ENCODE assay signal across 9 mouse cellular contexts in the genomic region with DNA sequence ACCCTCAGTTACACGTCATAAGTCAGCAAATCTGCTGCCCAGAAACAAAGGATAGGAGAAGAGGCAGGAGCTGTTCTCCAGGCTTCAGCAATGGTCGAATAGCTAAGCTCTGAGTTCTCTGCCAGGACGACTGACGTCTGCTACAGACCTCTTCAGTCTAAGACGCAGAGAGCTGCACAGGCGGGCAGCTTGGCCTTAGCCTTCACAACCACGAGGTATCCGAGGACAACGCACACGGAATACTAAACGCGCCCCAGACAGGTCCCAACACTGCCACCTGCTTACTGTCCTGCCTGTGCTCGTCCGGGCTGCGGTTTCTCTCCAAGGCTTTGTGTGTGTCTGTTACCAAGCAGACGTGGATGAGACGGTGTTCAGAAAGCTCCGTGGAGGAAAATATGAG. TPM values are rescaled to one million over a fixed set of nuclear protein-coding genes. Genes with fewer than 3 reads are reported as not detected.
DNase-seq lines count a peak whose midpoint lies in the region; ATAC-seq and TF ChIP-seq lines count a peak whose summit lies in the region.
"Had no signal": no experiment of that assay in that cellular context is flagged by ENCODE, and none has a peak within 500 bp of the region (broad histone marks: within the 10 kb centered on the region; RNA-seq: fewer than 3 reads in every experiment).

No protein-coding gene starts in this region.

- ATAC-seq in midbrain, embryonic 14.5 days (ENCODE audit: low FRiP score, low TSS enrichment) = peak; percentile 90

- H3K36me3 ChIP-seq in embryonic facial prominence, embryonic 10.5 days (replicated peaks) = no peaks in the 10 kb centered on the region
- no peaks in the 10 kb centered on the region for H3K36me3 ChIP-seq in midbrain, embryonic 14.5 days (ENCODE audit: control insufficient read depth, insufficient read depth, low read length)
- H3K36me3 ChIP-seq: heart, embryonic 13.5 days had no signal

- H3K4me2 ChIP-seq in midbrain, embryonic 14.5 days (ENCODE audit: low read length) = peak overlapping the region; percentile 28
- H3K4me2 ChIP-seq: heart, embryonic 13.5 days had no signal

- no peaks in the 10 kb centered on the region for H3K27me3 ChIP-seq in embryonic facial prominence, embryonic 10.5 days (replicated peaks; ENCODE audit: low read depth, poor library complexity, severe bottlenecking)
- no peaks in the 10 kb centered on the region for H3K27me3 ChIP-seq in midbrain, embryonic 14.5 days (ENCODE audit: control insufficient read depth, insufficient read depth, low read length)
- H3K27me3 ChIP-seq: heart, embryonic 13.5 days had no signal

- H3K4me1 ChIP-seq in embryonic facial prominence, embryonic 10.5 days = peaks cover 19% of the 10 kb centered on the region
- peaks cover 16% of the 10 kb centered on the region for H3K4me1 ChIP-seq in midbrain, embryonic 14.5 days (ENCODE audit: control insufficient read depth, insufficient read depth, low read length)
- H3K4me1 ChIP-seq: heart, embryonic 13.5 days had no signal

- peak overlapping the region; percentile 51 for H3K9ac ChIP-seq in midbrain, embryonic 14.5 days (replicated peaks; ENCODE audit: low read length)
- H3K9ac ChIP-seq: heart, embryonic 13.5 days had no signal

- 71% methylated on average over 18 of the region's 18 CpGs for WGBS in embryonic facial prominence, embryonic 10.5 days
- WGBS in midbrain, embryonic 14.5 days = 16% methylated on average over 18 of the region's 18 CpGs

- DNase-seq in brain, embryonic 18.5 days (ENCODE audit: low read depth, low spot score) = peak; percentile 60
- peak; percentile 32 for DNase-seq in embryonic facial prominence, embryonic 10.5 days (ENCODE audit: low spot score)
- DNase-seq in layer of hippocampus, adult 2 months (ENCODE audit: low spot score in 2 of 2) = peak; percentile 44 to 53
- DNase-seq in midbrain, embryonic 14.5 days = peak; percentile 90
- no peak for DNase-seq in kidney, adult 18-20 months
- DNase-seq in lung, postnatal 4 days = no peak
- no peak for DNase-seq in heart, adult 9 months (ENCODE audit: low spot score in 2 of 2)

- H3K4me3 ChIP-seq in embryonic facial prominence, embryonic 10.5 days = no peak overlapping the region
- H3K4me3 ChIP-seq in layer of hippocampus, adult 2 months = no peak overlapping the region; the same call in 1 of the 2 replicates
- H3K4me3 ChIP-seq in midbrain, embryonic 14.5 days (replicated peaks; ENCODE audit: low read depth, low read length) = no peak overlapping the region
- H3K4me3 ChIP-seq: heart, embryonic 13.5 days had no signal

- TF ChIP-seq CTCF in layer of hippocampus, adult 2 months (conservative IDR thresholded peaks at IDR 0.05) = peak; percentile 45

- 0 out of 2 replicates have a peak overlapping the region, but pooled peaks have one; percentile 35 for H3K27ac ChIP-seq in embryonic facial prominence, embryonic 10.5 days (replicated peaks)
- peak overlapping the region; percentile 79 for H3K27ac ChIP-seq in layer of hippocampus, adult 2 months
- peak overlapping the region; percentile 94 for H3K27ac ChIP-seq in midbrain, embryonic 14.5 days (replicated peaks; ENCODE audit: low read depth, low read length)
- H3K27ac ChIP-seq: heart, embryonic 13.5 days; macrophage had no signal

- no peaks in the 10 kb centered on the region for H3K9me3 ChIP-seq in embryonic facial prominence, embryonic 10.5 days
- H3K9me3 ChIP-seq in midbrain, embryonic 14.5 days (ENCODE audit: control insufficient read depth, low read length) = no peaks in the 10 kb centered on the region
- H3K9me3 ChIP-seq: heart, embryonic 13.5 days had no signal

RNA-seq across cellular contexts. Expression of a gene that starts 26.8 kb away (rescaled TPM):
- polyA plus RNA-seq in embryonic facial prominence, embryonic 10.5 days (2016; fragmentation: Nextera tagmentation; extraction: Ambion mirVana) = 8.4 and 8.7 TPM in 2 replicates
- total RNA-seq in layer of hippocampus, adult 2 months (2021) = 10 to 100 TPM; 61.1 to 61.2 TPM
- polyA plus RNA-seq in midbrain, embryonic 14.5 days (2014; fragmentation: Nextera tagmentation; extraction: Ambion mirVana) = 19.4 and 21.9 TPM in 2 replicates

Comparison
In these comparisons a context has a peak if more than half of its experiments do, and no peak if none do; other contexts are left out.
1. DNase-seq: peak in brain, embryonic 18.5 days (single experiment), embryonic facial prominence, embryonic 10.5 days (single experiment), layer of hippocampus, adult 2 months (2 of 2) and midbrain, embryonic 14.5 days (single experiment); none in kidney, adult 18-20 months (single experiment), lung, postnatal 4 days (0 of 2) and heart, adult 9 months (0 of 2).
2. H3K27ac ChIP-seq: peak in every context shown above with its lines; median percentile 94 in midbrain, embryonic 14.5 days; 79 in layer of hippocampus, adult 2 months; 35 in embryonic facial prominence, embryonic 10.5 days.